Mouse (Mus musculus): ENCODE measurements around the gene Efna5. TPM values are rescaled to one million over a fixed set of nuclear protein-coding genes. Genes with fewer than 3 reads are reported as not detected.

Efna5 gene
- polyA plus RNA-seq, 1 experiment = 32.7 TPM

GRCm38 (mm10) chr17:62722962-62723361 is 158.2 kb downstream of the Efna5 start:
- TF ChIP-seq EP300 (IDR thresholded peaks at IDR 0.05; ENCODE audit: insufficient read depth, low read depth, low read length) (no peak), POLR2A (IDR thresholded peaks at IDR 0.05; ENCODE audit: insufficient read depth, low read length) (no peak), CTCF (IDR thresholded peaks at IDR 0.05; ENCODE audit: low read depth, low read length) (no peak)
- Histone ChIP-seq H3K4me3 (ENCODE audit: low read depth, low read length) (no peak overlapping the region), H3K4me1 (ENCODE audit: control insufficient read depth, insufficient read depth, low read length) (no peaks in the 10 kb centered on the region), H3K9me3 (replicated peaks; ENCODE audit: control insufficient read depth, insufficient read depth, low read length, poor library complexity, severe bottlenecking) (no peaks in the 10 kb centered on the region), H3K27me3 (ENCODE audit: control insufficient read depth, insufficient read depth, low read length, poor library complexity, severe bottlenecking) (no peaks in the 10 kb centered on the region), H3K36me3 (ENCODE audit: control insufficient read depth, insufficient read depth, low read length, poor library complexity, severe bottlenecking) (no peaks in the 10 kb centered on the region), H3K9ac (ENCODE audit: low read depth, poor library complexity, severe bottlenecking) (no peak overlapping the region), H3K27ac (ENCODE audit: insufficient read depth, low read length) (no peak overlapping the region)

- Histone ChIP-seq H3K27me3 (ENCODE audit: control insufficient read depth, insufficient read depth, low read length, poor library complexity, severe bottlenecking) (no peaks in the 10 kb centered on the region), H3K9me3 (replicated peaks; ENCODE audit: control insufficient read depth, insufficient read depth, low read length, poor library complexity, severe bottlenecking) (no peaks in the 10 kb centered on the region), H3K36me3 (ENCODE audit: control insufficient read depth, insufficient read depth, low read length, poor library complexity, severe bottlenecking) (no peaks in the 10 kb centered on the region), H3K4me3 (ENCODE audit: low read depth, low read length) (no peak overlapping the region), H3K27ac (ENCODE audit: insufficient read depth, low read length) (no peak overlapping the region), H3K9ac (ENCODE audit: low read depth, poor library complexity, severe bottlenecking) (no peak overlapping the region), H3K4me1 (ENCODE audit: control insufficient read depth, insufficient read depth, low read length) (no peaks in the 10 kb centered on the region)
- TF ChIP-seq CTCF (IDR thresholded peaks at IDR 0.05; ENCODE audit: low read depth, low read length) (no peak), POLR2A (IDR thresholded peaks at IDR 0.05; ENCODE audit: insufficient read depth, low read length) (no peak), EP300 (IDR thresholded peaks at IDR 0.05; ENCODE audit: insufficient read depth, low read depth, low read length) (no peak)
Observed at GRCm38 (mm10) chr17:62721595-62721994, 159.5 kb downstream of the Efna5 start.

- H3K27ac ChIP-seq (ENCODE audit: insufficient read depth, low read length) = no peak overlapping the region
- no peaks in the 10 kb centered on the region for H3K9me3 ChIP-seq (replicated peaks; ENCODE audit: control insufficient read depth, insufficient read depth, low read length, poor library complexity, severe bottlenecking)
- H3K27me3 ChIP-seq (ENCODE audit: control insufficient read depth, insufficient read depth, low read length, poor library complexity, severe bottlenecking) = no peaks in the 10 kb centered on the region
- no peaks in the 10 kb centered on the region for H3K36me3 ChIP-seq (ENCODE audit: control insufficient read depth, insufficient read depth, low read length, poor library complexity, severe bottlenecking)
- no peak overlapping the region for H3K4me3 ChIP-seq (ENCODE audit: low read depth, low read length)
- TF ChIP-seq EP300 (IDR thresholded peaks at IDR 0.05; ENCODE audit: insufficient read depth, low read depth, low read length) (no peak), POLR2A (IDR thresholded peaks at IDR 0.05; ENCODE audit: insufficient read depth, low read length) (no peak), CTCF (IDR thresholded peaks at IDR 0.05; ENCODE audit: low read depth, low read length) (no peak)
- no peaks in the 10 kb centered on the region for H3K4me1 ChIP-seq (ENCODE audit: control insufficient read depth, insufficient read depth, low read length)
- H3K9ac ChIP-seq (ENCODE audit: low read depth, poor library complexity, severe bottlenecking) = no peak overlapping the region
Observed at GRCm38 (mm10) chr17:62720740-62721450, 160.2 kb downstream of the Efna5 start.

GRCm38 (mm10) chr17:62717426-62718131 is 163.5 kb downstream of the Efna5 start:
- Histone ChIP-seq H3K36me3 (ENCODE audit: control insufficient read depth, insufficient read depth, low read length, poor library complexity, severe bottlenecking) (no peaks in the 10 kb centered on the region), H3K9ac (ENCODE audit: low read depth, poor library complexity, severe bottlenecking) (no peak overlapping the region), H3K9me3 (replicated peaks; ENCODE audit: control insufficient read depth, insufficient read depth, low read length, poor library complexity, severe bottlenecking) (no peaks in the 10 kb centered on the region), H3K27ac (ENCODE audit: insufficient read depth, low read length) (no peak overlapping the region), H3K4me3 (ENCODE audit: low read depth, low read length) (no peak overlapping the region), H3K27me3 (ENCODE audit: control insufficient read depth, insufficient read depth, low read length, poor library complexity, severe bottlenecking) (no peaks in the 10 kb centered on the region), H3K4me1 (ENCODE audit: control insufficient read depth, insufficient read depth, low read length) (no peaks in the 10 kb centered on the region)
- TF ChIP-seq EP300 (IDR thresholded peaks at IDR 0.05; ENCODE audit: insufficient read depth, low read depth, low read length) (no peak), POLR2A (IDR thresholded peaks at IDR 0.05; ENCODE audit: insufficient read depth, low read length) (no peak), CTCF (IDR thresholded peaks at IDR 0.05; ENCODE audit: low read depth, low read length) (no peak)

DNA sequence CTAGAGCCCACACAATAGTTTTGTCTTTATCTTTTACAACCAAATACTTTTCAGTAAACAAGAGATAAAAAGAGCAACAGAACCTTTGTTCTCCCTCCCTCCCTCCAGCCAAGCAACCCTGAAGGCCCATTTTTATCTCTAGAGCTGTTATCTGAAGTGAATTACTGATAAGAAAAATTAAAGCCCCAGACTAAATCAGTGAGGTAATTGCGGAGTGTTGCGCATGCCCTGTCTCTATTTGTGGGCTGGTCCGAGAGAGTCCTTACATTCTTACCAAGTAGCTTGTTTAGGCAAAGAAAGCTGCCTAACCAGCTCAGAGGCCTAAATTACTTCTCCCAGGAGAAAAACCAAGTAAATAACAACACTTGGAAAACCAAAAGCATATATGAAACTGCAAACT is 167.7 kb downstream of the Efna5 start:
- no peaks in the 10 kb centered on the region for H3K36me3 ChIP-seq (ENCODE audit: control insufficient read depth, insufficient read depth, low read length, poor library complexity, severe bottlenecking)
- H3K4me1 ChIP-seq (ENCODE audit: control insufficient read depth, insufficient read depth, low read length) = no peaks in the 10 kb centered on the region
- no peak overlapping the region for H3K4me3 ChIP-seq (ENCODE audit: low read depth, low read length)
- H3K9ac ChIP-seq (ENCODE audit: low read depth, poor library complexity, severe bottlenecking) = no peak overlapping the region
- no peak overlapping the region for H3K27ac ChIP-seq (ENCODE audit: insufficient read depth, low read length)
- no peaks in the 10 kb centered on the region for H3K27me3 ChIP-seq (ENCODE audit: control insufficient read depth, insufficient read depth, low read length, poor library complexity, severe bottlenecking)
- TF ChIP-seq EP300 (IDR thresholded peaks at IDR 0.05; ENCODE audit: insufficient read depth, low read depth, low read length) = no peak
- no peak for TF ChIP-seq CTCF (IDR thresholded peaks at IDR 0.05; ENCODE audit: low read depth, low read length)
- no peak for TF ChIP-seq POLR2A (IDR thresholded peaks at IDR 0.05; ENCODE audit: insufficient read depth, low read length)
- H3K9me3 ChIP-seq (replicated peaks; ENCODE audit: control insufficient read depth, insufficient read depth, low read length, poor library complexity, severe bottlenecking) = no peaks in the 10 kb centered on the region

- TF ChIP-seq POLR2A (IDR thresholded peaks at IDR 0.05; ENCODE audit: insufficient read depth, low read length) (no peak), EP300 (IDR thresholded peaks at IDR 0.05; ENCODE audit: insufficient read depth, low read depth, low read length) (no peak), CTCF (IDR thresholded peaks at IDR 0.05; ENCODE audit: low read depth, low read length) (no peak)
- no peaks in the 10 kb centered on the region for H3K9me3 ChIP-seq (replicated peaks; ENCODE audit: control insufficient read depth, insufficient read depth, low read length, poor library complexity, severe bottlenecking)
- H3K4me3 ChIP-seq (ENCODE audit: low read depth, low read length) = no peak overlapping the region
- H3K4me1 ChIP-seq (ENCODE audit: control insufficient read depth, insufficient read depth, low read length) = no peaks in the 10 kb centered on the region
- H3K27ac ChIP-seq (ENCODE audit: insufficient read depth, low read length) = no peak overlapping the region
- H3K27me3 ChIP-seq (ENCODE audit: control insufficient read depth, insufficient read depth, low read length, poor library complexity, severe bottlenecking) = no peaks in the 10 kb centered on the region
- H3K9ac ChIP-seq (ENCODE audit: low read depth, poor library complexity, severe bottlenecking) = no peak overlapping the region
- no peaks in the 10 kb centered on the region for H3K36me3 ChIP-seq (ENCODE audit: control insufficient read depth, insufficient read depth, low read length, poor library complexity, severe bottlenecking)
Observed at GRCm38 (mm10) chr17:62706418-62706817, 174.7 kb downstream of the Efna5 start.
